Mouse (Mus musculus): ENCODE measurements at regions not wholly inside any gene's neighbourhood (a gene's known extent, or its start where the extent isn't known, plus 50 kb on each side); places are given as distances from the start of the nearest gene placed in this dataset.
"Not testable (repeated sequence)": the region's sequence is repeated elsewhere in the genome, so short reads cannot be mapped to it uniquely, and the experiment has no call there.

DNA sequence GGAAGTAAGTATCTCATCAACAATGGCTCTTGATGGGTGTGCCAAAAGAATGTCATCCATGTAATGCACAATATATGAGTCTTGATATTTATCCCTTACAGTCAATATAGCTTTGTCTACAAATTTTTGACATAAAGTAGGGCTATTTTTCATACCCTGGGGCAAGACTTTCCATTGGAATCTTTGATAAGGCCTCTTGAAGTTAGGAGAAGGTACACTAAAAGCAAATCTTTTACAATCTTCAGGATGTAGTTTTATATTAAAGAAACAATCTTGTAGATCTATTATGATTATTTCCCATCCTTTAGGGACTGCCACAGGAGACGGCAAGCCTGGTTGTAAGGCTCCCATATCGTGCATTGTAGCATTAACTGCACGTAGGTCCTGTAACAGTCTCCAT is 1038.8 kb upstream of the Sel1l start:
- Histone ChIP-seq H3K79me2 (ENCODE audit: control insufficient read depth, insufficient read depth) (no peaks in the 10 kb centered on the region), H3K79me3 (ENCODE audit: low read depth) (no peaks in the 10 kb centered on the region), H3K27me3 (ENCODE audit: control insufficient read depth, insufficient read depth, insufficient read length) (no peaks in the 10 kb centered on the region), H3K4me3 (ENCODE audit: insufficient read depth, poor library complexity, severe bottlenecking) (no peak overlapping the region), H3ac (ENCODE audit: control insufficient read depth, insufficient read length, low read depth) (no peak overlapping the region), H3K36me3 (ENCODE audit: control insufficient read depth, insufficient read depth) (no peaks in the 10 kb centered on the region)
- TF ChIP-seq CEBPB (IDR thresholded peaks at IDR 0.05; ENCODE audit: low read depth) (no peak), CTCF (IDR thresholded peaks at IDR 0.05; ENCODE audit: control insufficient read depth, insufficient read depth, insufficient read length) (no peak), MAX (IDR thresholded peaks at IDR 0.05) (no peak), MYOD1 (IDR thresholded peaks at IDR 0.05; ENCODE audit: control insufficient read depth, insufficient read length, low read depth) (no peak), FOSL1 (IDR thresholded peaks at IDR 0.05; ENCODE audit: insufficient read depth, low read length, poor library complexity, severe bottlenecking) (no peak), MYOG (IDR thresholded peaks at IDR 0.05; ENCODE audit: control insufficient read depth, extremely low read depth, insufficient read length) (no peak), USF1 (IDR thresholded peaks at IDR 0.05; ENCODE audit: low read depth) (no peak)

GRCm38 (mm10) chr12:92886394-92887075 is 1037.6 kb upstream of the Sel1l start:
- H3K79me2 ChIP-seq (ENCODE audit: control insufficient read depth, insufficient read depth); H3K27me3 ChIP-seq (ENCODE audit: control insufficient read depth, insufficient read depth, insufficient read length); H3K4me3 ChIP-seq (ENCODE audit: insufficient read depth, poor library complexity, severe bottlenecking); H3K36me3 ChIP-seq (ENCODE audit: control insufficient read depth, insufficient read depth); H3K79me3 ChIP-seq (ENCODE audit: low read depth); H3ac ChIP-seq (ENCODE audit: control insufficient read depth, insufficient read length, low read depth): not testable (repeated sequence)

DNA sequence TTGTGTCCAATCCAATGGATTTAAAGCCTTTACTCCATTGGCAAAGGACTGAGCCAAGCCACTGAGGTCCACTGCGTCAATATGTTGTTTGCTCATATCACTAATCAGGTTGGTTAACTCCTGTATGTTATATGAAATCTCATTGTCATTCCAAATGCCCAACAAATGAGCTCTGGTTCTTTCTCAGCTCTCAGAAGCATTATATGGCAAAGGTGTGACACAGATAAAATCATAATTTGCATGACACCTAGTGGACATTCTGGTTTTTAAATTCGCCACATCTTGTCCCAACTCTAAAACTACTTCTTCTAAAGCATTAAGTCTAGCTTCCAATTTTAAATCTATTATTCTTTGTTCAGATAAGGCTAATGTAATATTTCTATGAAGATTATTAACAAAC is 1035.1 kb upstream of the Sel1l start:
- not testable (repeated sequence) for H3K79me3 ChIP-seq (ENCODE audit: low read depth); H3ac ChIP-seq (ENCODE audit: control insufficient read depth, insufficient read length, low read depth); H3K4me3 ChIP-seq (ENCODE audit: insufficient read depth, poor library complexity, severe bottlenecking); H3K36me3 ChIP-seq (ENCODE audit: control insufficient read depth, insufficient read depth); H3K79me2 ChIP-seq (ENCODE audit: control insufficient read depth, insufficient read depth); H3K27me3 ChIP-seq (ENCODE audit: control insufficient read depth, insufficient read depth, insufficient read length)

- H3K79me2 ChIP-seq (ENCODE audit: control insufficient read depth, insufficient read depth); H3K36me3 ChIP-seq (ENCODE audit: control insufficient read depth, insufficient read depth); H3ac ChIP-seq (ENCODE audit: control insufficient read depth, insufficient read length, low read depth); H3K4me3 ChIP-seq (ENCODE audit: insufficient read depth, poor library complexity, severe bottlenecking); H3K79me3 ChIP-seq (ENCODE audit: low read depth); H3K27me3 ChIP-seq (ENCODE audit: control insufficient read depth, insufficient read depth, insufficient read length): not testable (repeated sequence)
These were observed 1034.1 kb upstream of the Sel1l start for GRCm38 (mm10) chr12:92883091-92883490.

GRCm38 (mm10) chr12:92882540-92882939 is 1033.6 kb upstream of the Sel1l start:
- not testable (repeated sequence) for H3K27me3 ChIP-seq (ENCODE audit: control insufficient read depth, insufficient read depth, insufficient read length); H3K79me3 ChIP-seq (ENCODE audit: low read depth); H3ac ChIP-seq (ENCODE audit: control insufficient read depth, insufficient read length, low read depth); H3K79me2 ChIP-seq (ENCODE audit: control insufficient read depth, insufficient read depth); H3K36me3 ChIP-seq (ENCODE audit: control insufficient read depth, insufficient read depth); H3K4me3 ChIP-seq (ENCODE audit: insufficient read depth, poor library complexity, severe bottlenecking)

GRCm38 (mm10) chr12:92873602-92874001 is 1024.6 kb upstream of the Sel1l start:
- Histone ChIP-seq H3K36me3 (ENCODE audit: control insufficient read depth, insufficient read depth) (no peaks in the 10 kb centered on the region), H3K79me3 (ENCODE audit: low read depth) (no peaks in the 10 kb centered on the region), H3K79me2 (ENCODE audit: control insufficient read depth, insufficient read depth) (no peaks in the 10 kb centered on the region), H3K4me3 (ENCODE audit: insufficient read depth, poor library complexity, severe bottlenecking) (no peak overlapping the region), H3ac (ENCODE audit: control insufficient read depth, insufficient read length, low read depth) (no peak overlapping the region), H3K27me3 (ENCODE audit: control insufficient read depth, insufficient read depth, insufficient read length) (no peaks in the 10 kb centered on the region)
- TF ChIP-seq MYOD1 (IDR thresholded peaks at IDR 0.05; ENCODE audit: control insufficient read depth, insufficient read length, low read depth): no peak

DNA sequence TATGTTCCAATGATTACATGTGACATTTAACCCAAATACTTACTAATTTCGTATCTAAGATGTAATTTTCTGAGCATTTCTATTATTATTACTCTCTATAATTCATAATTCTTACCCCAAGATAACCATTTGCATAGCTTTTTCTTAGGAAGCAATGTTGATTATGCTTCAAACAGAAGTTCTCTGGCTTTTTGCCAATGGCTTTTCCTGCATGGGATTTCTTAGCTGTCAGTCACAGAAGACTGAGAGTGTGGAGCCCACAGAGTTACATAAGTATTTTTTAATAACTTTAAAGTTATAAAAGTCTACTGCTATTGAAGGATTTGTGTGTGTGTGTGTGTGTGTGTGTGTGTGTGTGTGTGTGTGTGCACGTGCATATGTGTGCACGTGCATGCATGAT is 1020.4 kb upstream of the Sel1l start:
- no peaks in the 10 kb centered on the region for H3K27me3 ChIP-seq (ENCODE audit: control insufficient read depth, insufficient read depth, insufficient read length)
- H3K79me2 ChIP-seq (ENCODE audit: control insufficient read depth, insufficient read depth): no peaks in the 10 kb centered on the region
- TF ChIP-seq MYOG (IDR thresholded peaks at IDR 0.05; ENCODE audit: control insufficient read depth, extremely low read depth, insufficient read length) (no peak), FOSL1 (IDR thresholded peaks at IDR 0.05; ENCODE audit: insufficient read depth, low read length, poor library complexity, severe bottlenecking) (no peak), CEBPB (IDR thresholded peaks at IDR 0.05; ENCODE audit: low read depth) (no peak), CTCF (IDR thresholded peaks at IDR 0.05; ENCODE audit: control insufficient read depth, insufficient read depth, insufficient read length) (no peak), MAX (IDR thresholded peaks at IDR 0.05) (no peak)
- H3K36me3 ChIP-seq (ENCODE audit: control insufficient read depth, insufficient read depth): no peaks in the 10 kb centered on the region
- no peak overlapping the region for H3ac ChIP-seq (ENCODE audit: control insufficient read depth, insufficient read length, low read depth)
- H3K4me3 ChIP-seq (ENCODE audit: insufficient read depth, poor library complexity, severe bottlenecking): no peak overlapping the region
- H3K79me3 ChIP-seq (ENCODE audit: low read depth): no peaks in the 10 kb centered on the region

All from C2C12 (cell line).